Mouse (Mus musculus): Measurements from ENCODE around the gene Gucd1.
A peak's percentile ranks its signal among the peaks of the same experiment; 100 is the strongest.
"Not testable (repeated sequence)": the region's sequence is repeated elsewhere in the genome, so short reads cannot be mapped to it uniquely, and the experiment has no call there.

Gucd1 gene

GRCm38 (mm10) chr10:75394796-75395195 lies 123.0 kb downstream of the Gucd1 start:
- no peak for DNase-seq (ENCODE audit: low spot score in 2 of 2)

GRCm38 (mm10) chr10:75390832-75391231 lies 126.9 kb downstream of the Gucd1 start:
- no peak for DNase-seq (ENCODE audit: low spot score in 2 of 2)

GRCm38 (mm10) chr10:75390156-75390555 lies 127.6 kb downstream of the Gucd1 start:
- no peak for DNase-seq (ENCODE audit: low spot score in 2 of 2)

- DNase-seq (ENCODE audit: low spot score in 2 of 2), result no peak
Observed at GRCm38 (mm10) chr10:75378688-75379087, 139.1 kb downstream of the Gucd1 start.

- DNase-seq (ENCODE audit: low spot score in 2 of 2), result peak; percentile 73 to 84
Observed at GRCm38 (mm10) chr10:75373655-75374351, 144.0 kb downstream of the Gucd1 start.

GRCm38 (mm10) chr10:75365231-75365633 lies 152.5 kb downstream of the Gucd1 start:
- no peak for DNase-seq (ENCODE audit: low spot score in 2 of 2)

- DNase-seq (ENCODE audit: low spot score in 2 of 2), result no peak
Observed at GRCm38 (mm10) chr10:75364796-75365195, 153.0 kb downstream of the Gucd1 start.

- peak; percentile 47 to 50 for DNase-seq (ENCODE audit: low spot score in 2 of 2)
Observed at GRCm38 (mm10) chr10:75364214-75364690, 153.5 kb downstream of the Gucd1 start.

GRCm38 (mm10) chr10:75355341-75355740 lies 162.4 kb downstream of the Gucd1 start:
- DNase-seq (ENCODE audit: low spot score in 2 of 2), result no peak

- DNase-seq (ENCODE audit: low spot score in 2 of 2), result not testable (repeated sequence)
Observed at GRCm38 (mm10) chr10:75353838-75354241, 163.9 kb downstream of the Gucd1 start.

- DNase-seq (ENCODE audit: low spot score in 2 of 2), result no peak
Observed at GRCm38 (mm10) chr10:75352541-75352940, 165.2 kb downstream of the Gucd1 start.

- peak in 1 of 2 experiments; percentile 35 for DNase-seq (ENCODE audit: low spot score in 2 of 2)
Observed at GRCm38 (mm10) chr10:75350564-75350963, 167.2 kb downstream of the Gucd1 start.

GRCm38 (mm10) chr10:75345265-75345664 lies 172.5 kb downstream of the Gucd1 start:
- DNase-seq (ENCODE audit: low spot score in 2 of 2), result no peak

GRCm38 (mm10) chr10:75344563-75344962 lies 173.2 kb downstream of the Gucd1 start:
- DNase-seq (ENCODE audit: low spot score in 2 of 2), result not testable (repeated sequence)

- no peak for DNase-seq (ENCODE audit: low spot score in 2 of 2)
Observed at GRCm38 (mm10) chr10:75341936-75342335, 175.8 kb downstream of the Gucd1 start.

GRCm38 (mm10) chr10:75339377-75339776 lies 178.4 kb downstream of the Gucd1 start:
- DNase-seq (ENCODE audit: low spot score in 2 of 2), result no peak

GRCm38 (mm10) chr10:75338852-75339251 lies 178.9 kb downstream of the Gucd1 start:
- DNase-seq (ENCODE audit: low spot score in 2 of 2), result no peak

GRCm38 (mm10) chr10:75337231-75337630 lies 180.5 kb downstream of the Gucd1 start:
- no peak for DNase-seq (ENCODE audit: low spot score in 2 of 2)

GRCm38 (mm10) chr10:75335075-75335474 lies 182.7 kb downstream of the Gucd1 start:
- DNase-seq (ENCODE audit: low spot score in 2 of 2), result peak; percentile 66 to 77

- DNase-seq (ENCODE audit: low spot score in 2 of 2), result no peak
Observed at GRCm38 (mm10) chr10:75334175-75334574, 183.6 kb downstream of the Gucd1 start.

- DNase-seq (ENCODE audit: low spot score in 2 of 2), result no peak
Observed at GRCm38 (mm10) chr10:75333176-75333776, 184.5 kb downstream of the Gucd1 start.

- no peak for DNase-seq (ENCODE audit: low spot score in 2 of 2)
Observed at GRCm38 (mm10) chr10:75332268-75332667, 185.5 kb downstream of the Gucd1 start.

- no peak for DNase-seq (ENCODE audit: low spot score in 2 of 2)
Observed at GRCm38 (mm10) chr10:75328201-75328704, 189.5 kb downstream of the Gucd1 start.
